Mouse (Mus musculus) ES-Bruce4 (cell line): ENCODE measurements at regions not wholly inside any gene's neighbourhood (a gene's known extent, or its start where the extent isn't known, plus 50 kb on each side); places are given as distances from the start of the nearest gene placed in this dataset.

Source experiments
- H3K27ac ChIP-seq: 2 replicates; pipeline ENCODE4 v1.5.1; 2012; ENCODE audit warnings: low read length, inconsistent platforms; ENCODE audit not compliant: insufficient read depth
- H3K27me3 ChIP-seq: 2 replicates; pipeline ENCODE4 v1.6.1; 2012; ENCODE audit warnings: mild to moderate bottlenecking, low read length, inconsistent platforms; ENCODE audit not compliant: control insufficient read depth, poor library complexity, insufficient read depth, severe bottlenecking
- H3K36me3 ChIP-seq: 2 replicates; pipeline ENCODE4 v1.6.1; 2012; ENCODE audit warnings: inconsistent platforms, mild to moderate bottlenecking, low read length, moderate library complexity; ENCODE audit not compliant: control insufficient read depth, poor library complexity, insufficient read depth, severe bottlenecking
- H3K4me1 ChIP-seq: one replicate; pipeline ENCODE4 v1.8.1; 2011; ENCODE audit warnings: low read length; ENCODE audit not compliant: control insufficient read depth, insufficient read depth
- H3K4me3 ChIP-seq: 2 replicates; pipeline ENCODE4 v1.5.1; 2011; ENCODE audit warnings: low read depth, mild to moderate bottlenecking, low read length
- H3K9ac ChIP-seq: 2 replicates; pipeline ENCODE4 v1.6.1; 2012; ENCODE audit warnings: low read depth, mild to moderate bottlenecking, inconsistent platforms; ENCODE audit not compliant: poor library complexity, severe bottlenecking
- H3K9me3 ChIP-seq: replicated peaks from 2 replicates; pipeline ENCODE4 v1.6.1; 2012; ENCODE audit warnings: mild to moderate bottlenecking, low read length, inconsistent platforms; ENCODE audit not compliant: control insufficient read depth, poor library complexity, insufficient read depth, severe bottlenecking
- CTCF ChIP-seq: IDR thresholded peaks from one replicate; pipeline ENCODE4 v1.8.1; 2011; ENCODE audit warnings: low read depth, low read length
- EP300 ChIP-seq: IDR thresholded peaks from 2 replicates; pipeline ENCODE4 v1.6.1; 2011; ENCODE audit warnings: low read depth, low read length; ENCODE audit not compliant: insufficient read depth
- POLR2A ChIP-seq: IDR thresholded peaks from one replicate; pipeline ENCODE4 v1.8.1; 2011; ENCODE audit warnings: low read length; ENCODE audit not compliant: insufficient read depth

DNA sequence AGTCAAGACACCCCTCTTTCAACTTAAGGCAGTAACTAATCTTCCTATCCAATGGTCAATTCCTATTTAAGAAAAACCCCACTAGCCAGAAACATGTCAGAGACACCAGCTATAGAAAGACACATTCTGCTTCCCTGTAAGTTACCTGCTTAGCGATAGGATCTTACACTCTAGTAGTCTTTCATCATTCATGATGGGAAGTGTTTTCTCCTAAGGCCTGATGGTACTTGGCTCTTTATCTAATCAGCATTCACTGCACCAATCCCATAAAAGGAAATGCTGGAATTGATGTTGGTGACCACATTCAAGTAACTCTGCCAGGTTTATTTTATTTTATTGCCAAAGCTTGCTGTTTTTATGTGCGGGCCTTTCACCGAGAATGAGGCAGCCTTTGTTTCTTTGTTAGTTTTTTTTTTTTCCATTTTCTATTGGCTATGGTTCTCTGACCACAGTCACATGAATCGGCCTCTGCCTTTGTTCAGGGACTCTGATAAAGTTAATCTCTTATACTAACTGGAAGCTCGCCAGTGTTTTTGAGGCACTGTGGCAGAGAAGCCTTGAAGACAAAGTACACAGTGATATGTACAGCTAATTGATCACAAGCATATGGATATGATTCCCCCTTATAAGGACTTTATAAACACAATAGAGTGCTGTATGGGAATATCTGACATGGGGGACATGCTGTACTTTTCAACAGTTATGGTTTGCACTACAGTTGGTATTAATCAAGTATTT, 166.0 kb upstream of the Chrm3 start:
- H3K27me3 ChIP-seq: no peaks in the 10 kb centered on the region
- H3K4me1 ChIP-seq: no peaks in the 10 kb centered on the region
- no peaks in the 10 kb centered on the region for H3K36me3 ChIP-seq
- H3K9ac ChIP-seq: no peak overlapping the region
- no peak overlapping the region for H3K27ac ChIP-seq
- H3K9me3 ChIP-seq: no peaks in the 10 kb centered on the region
- TF ChIP-seq POLR2A: no peak
- no peak for TF ChIP-seq EP300
- no peak for TF ChIP-seq CTCF
- no peak overlapping the region for H3K4me3 ChIP-seq

DNA sequence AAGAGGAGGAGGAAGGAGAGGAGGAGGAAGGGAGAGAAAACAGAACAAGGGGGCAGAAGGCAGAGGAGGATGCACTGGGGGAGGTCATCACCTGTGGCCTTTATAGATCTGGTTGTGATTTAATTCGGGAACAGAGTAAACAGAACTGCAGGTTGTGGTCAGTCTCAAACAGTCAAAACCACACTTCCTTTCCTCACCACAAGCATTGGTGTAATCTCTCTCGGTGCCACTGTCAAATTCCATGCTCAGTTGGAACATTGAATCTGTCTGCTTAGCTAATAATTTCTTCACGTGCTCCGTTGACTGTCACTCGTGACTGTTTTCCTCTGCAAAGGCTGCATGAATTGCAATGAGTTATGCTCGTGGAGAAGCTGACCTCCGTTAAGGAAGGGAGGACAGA, 143.6 kb upstream of the Chrm3 start:
- Histone ChIP-seq H3K27ac (no peak overlapping the region), H3K36me3 (no peaks in the 10 kb centered on the region), H3K27me3 (no peaks in the 10 kb centered on the region), H3K4me1 (no peaks in the 10 kb centered on the region), H3K9ac (no peak overlapping the region), H3K9me3 (no peaks in the 10 kb centered on the region), H3K4me3 (no peak overlapping the region)
- TF ChIP-seq POLR2A (no peak), CTCF (no peak), EP300 (no peak)

DNA sequence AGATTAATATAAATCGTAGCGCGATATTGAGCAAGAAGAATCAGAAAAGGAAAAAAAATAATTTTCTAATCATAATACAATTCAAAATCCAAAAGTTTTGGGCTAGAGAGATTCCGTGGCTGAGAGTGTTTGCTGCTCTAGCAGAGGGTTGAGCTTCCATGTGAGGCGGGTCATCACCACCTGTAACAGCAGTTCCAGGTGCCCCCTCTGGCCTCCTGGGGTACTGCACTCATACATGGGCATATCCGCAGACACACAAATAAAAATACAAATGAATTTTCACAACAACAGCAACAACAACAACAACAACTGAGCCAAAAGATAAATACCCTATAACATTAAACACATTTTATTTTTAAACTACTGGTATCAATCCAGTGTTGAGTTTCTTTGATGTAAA, 94.7 kb upstream of the Chrm3 start:
- Histone ChIP-seq H3K27me3 (no peaks in the 10 kb centered on the region), H3K27ac (no peak overlapping the region), H3K36me3 (no peaks in the 10 kb centered on the region), H3K4me3 (no peak overlapping the region), H3K9ac (no peak overlapping the region), H3K4me1 (no peaks in the 10 kb centered on the region), H3K9me3 (no peaks in the 10 kb centered on the region)
- TF ChIP-seq EP300 (no peak), POLR2A (no peak), CTCF (peak; percentile 20)

- H3K27ac ChIP-seq: no peak overlapping the region
- H3K9ac ChIP-seq: no peak overlapping the region
- H3K9me3 ChIP-seq: no peaks in the 10 kb centered on the region
- no peak overlapping the region for H3K4me3 ChIP-seq
- TF ChIP-seq CTCF (no peak), POLR2A (no peak), EP300 (no peak)
- no peaks in the 10 kb centered on the region for H3K27me3 ChIP-seq
- no peaks in the 10 kb centered on the region for H3K4me1 ChIP-seq
- H3K36me3 ChIP-seq: no peaks in the 10 kb centered on the region
These were observed 94.0 kb upstream of the Chrm3 start for GRCm38 (mm10) chr13:10454667-10455066.

GRCm38 (mm10) chr13:10451057-10451456, 90.4 kb upstream of the Chrm3 start:
- no peaks in the 10 kb centered on the region for H3K4me1 ChIP-seq
- H3K4me3 ChIP-seq: no peak overlapping the region
- no peak overlapping the region for H3K9ac ChIP-seq
- no peaks in the 10 kb centered on the region for H3K36me3 ChIP-seq
- no peak overlapping the region for H3K27ac ChIP-seq
- H3K9me3 ChIP-seq: no peaks in the 10 kb centered on the region
- no peaks in the 10 kb centered on the region for H3K27me3 ChIP-seq
- TF ChIP-seq CTCF: no peak
- no peak for TF ChIP-seq EP300
- no peak for TF ChIP-seq POLR2A

DNA sequence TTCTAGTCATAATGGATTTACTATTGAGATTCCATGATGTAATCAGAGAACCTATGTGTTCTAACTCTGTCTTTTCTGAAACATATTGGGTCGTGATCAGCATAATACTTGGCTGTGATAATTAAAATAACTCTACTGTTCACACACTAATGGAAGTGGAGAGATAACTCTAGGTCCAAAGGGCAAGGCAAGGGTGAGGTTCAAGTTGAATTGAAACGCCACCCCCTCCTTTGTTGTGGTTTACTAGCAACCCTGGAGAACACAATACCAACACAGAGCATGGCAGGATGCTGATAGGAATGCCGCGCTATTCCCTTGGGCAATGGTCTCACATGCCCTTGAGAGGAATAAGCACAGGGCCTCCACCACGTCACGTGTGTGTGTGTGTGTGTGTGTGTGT, 88.9 kb upstream of the Chrm3 start:
- H3K4me1 ChIP-seq: no peaks in the 10 kb centered on the region
- no peak overlapping the region for H3K27ac ChIP-seq
- no peak for TF ChIP-seq CTCF
- TF ChIP-seq EP300: no peak
- no peak for TF ChIP-seq POLR2A
- H3K4me3 ChIP-seq: no peak overlapping the region
- H3K9ac ChIP-seq: no peak overlapping the region
- no peaks in the 10 kb centered on the region for H3K36me3 ChIP-seq
- H3K27me3 ChIP-seq: no peaks in the 10 kb centered on the region
- no peaks in the 10 kb centered on the region for H3K9me3 ChIP-seq
